Comparison of ENCODE assay signal across 8 mouse cellular contexts in the genomic region with DNA sequence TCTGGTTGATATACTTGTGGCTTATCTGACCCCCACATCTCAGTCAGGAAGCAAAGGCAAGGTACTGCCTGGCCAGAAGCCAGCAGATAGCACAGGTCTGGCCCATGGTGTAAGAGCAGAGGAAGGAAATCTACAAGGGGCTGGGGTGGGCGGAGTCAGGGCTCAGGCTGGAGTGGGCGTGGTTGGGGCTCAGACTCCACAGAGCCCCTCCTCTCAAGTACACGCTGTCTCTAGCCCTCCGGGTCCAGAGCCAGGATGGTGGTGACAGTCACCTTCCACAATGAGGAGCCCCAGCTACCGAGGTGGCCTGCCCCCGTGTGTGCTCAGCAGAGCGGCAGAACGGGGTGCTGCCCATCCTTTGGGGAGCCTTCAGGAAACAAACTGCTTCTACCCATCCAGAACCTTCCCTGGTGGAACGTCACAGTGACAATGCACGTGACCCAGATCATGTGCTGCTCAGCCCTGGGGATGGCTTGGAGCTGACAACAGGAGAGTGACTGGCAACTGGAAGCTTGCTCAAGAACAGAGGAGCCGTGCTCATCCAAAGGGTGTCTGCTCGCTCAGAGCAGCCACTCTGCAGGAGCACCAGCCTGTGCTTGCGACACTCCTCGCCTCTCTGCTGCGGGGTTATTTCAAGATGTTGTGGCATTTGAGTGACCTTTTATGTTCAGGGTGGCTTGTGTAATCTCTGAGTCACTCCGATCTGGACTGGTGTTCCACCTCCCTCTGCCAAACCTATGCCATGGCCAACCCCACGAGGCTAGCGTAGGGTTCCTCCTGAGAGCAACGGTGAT. TPM values are rescaled to one million over a fixed set of nuclear protein-coding genes. Genes with fewer than 3 reads are reported as not detected.
A peak's percentile ranks its signal among the peaks of the same experiment; 100 is the strongest.
DNase-seq lines count a peak whose midpoint lies in the region; ATAC-seq lines count a peak whose summit lies in the region.

No protein-coding gene starts in this region.

- peak overlapping the region; percentile 55 for H3K4me2 ChIP-seq in embryonic facial prominence, embryonic 15.5 days (replicated peaks)
- H3K4me2 ChIP-seq in stomach, embryonic 16.5 days (ENCODE audit: low read depth, low read length), result peak overlapping the region; percentile 50

- H3K4me1 ChIP-seq in embryonic facial prominence, embryonic 15.5 days, result peaks cover 23% of the 10 kb centered on the region
- H3K4me1 ChIP-seq in stomach, embryonic 16.5 days (ENCODE audit: control insufficient read depth, insufficient read depth, low read length), result peaks cover 41% of the 10 kb centered on the region

- no peaks in the 10 kb centered on the region for H3K36me3 ChIP-seq in embryonic facial prominence, embryonic 15.5 days
- no peaks in the 10 kb centered on the region for H3K36me3 ChIP-seq in stomach, embryonic 16.5 days (ENCODE audit: control insufficient read depth, insufficient read depth, low read length)

- H3K27me3 ChIP-seq in embryonic facial prominence, embryonic 15.5 days, result no peaks in the 10 kb centered on the region
- no peaks in the 10 kb centered on the region for H3K27me3 ChIP-seq in stomach, embryonic 16.5 days (ENCODE audit: control insufficient read depth, insufficient read depth, low read length)

- peak; percentile 37 for DNase-seq in kidney, adult 18-20 months
- no peak for DNase-seq in kidney, adult 11 months
- peak; percentile 92 for DNase-seq in ZHBTc4 (ENCODE audit: low read depth, low spot score)
- DNase-seq in heart, postnatal 10 days, result peak; percentile 74 to 81
- peak; percentile 29 to 39 for DNase-seq in left cerebral cortex, postnatal 36 days (ENCODE audit: low spot score in 2 of 2)
- DNase-seq in mesoderm, embryonic 11.5 days (ENCODE audit: low read depth, low spot score), result peak; percentile 67

- H3K9me3 ChIP-seq in embryonic facial prominence, embryonic 15.5 days (replicated peaks), result no peaks in the 10 kb centered on the region
- H3K9me3 ChIP-seq in stomach, embryonic 16.5 days (replicated peaks; ENCODE audit: control insufficient read depth, low read length), result no peaks in the 10 kb centered on the region

- peak overlapping the region; percentile 32 for H3K4me3 ChIP-seq in embryonic facial prominence, embryonic 15.5 days (replicated peaks)
- H3K4me3 ChIP-seq in stomach, embryonic 16.5 days (replicated peaks; ENCODE audit: low read length), result peak overlapping the region; percentile 2

- ATAC-seq in embryonic facial prominence, embryonic 15.5 days (ENCODE audit: insufficient number of reproducible peaks, low FRiP score, low TSS enrichment, low read depth), result peak; percentile 36
- ATAC-seq in stomach, embryonic 16.5 days (ENCODE audit: insufficient read depth, low FRiP score), result peak; percentile 81

- no peak overlapping the region for H3K9ac ChIP-seq in embryonic facial prominence, embryonic 15.5 days
- H3K9ac ChIP-seq in stomach, embryonic 16.5 days (ENCODE audit: low read length), result 0 out of 2 replicates have a peak overlapping the region, but pooled peaks have one; percentile 34

- intact Hi-C loops in heart, postnatal 10 days (cut with DNase I), result no loop called here
- intact Hi-C loops in left cerebral cortex, postnatal 36 days (cut with DNase I), result no loop called here

- 31% methylated on average over 19 of the region's 19 CpGs for WGBS in embryonic facial prominence, embryonic 15.5 days
- WGBS in stomach, embryonic 16.5 days, result 32% methylated on average over 19 of the region's 19 CpGs

- 0 out of 2 replicates have a peak overlapping the region, but pooled peaks have one; percentile 39 for H3K27ac ChIP-seq in embryonic facial prominence, embryonic 15.5 days (replicated peaks)
- 0 out of 2 replicates have a peak overlapping the region, but pooled peaks have one; percentile 8 for H3K27ac ChIP-seq in stomach, embryonic 16.5 days (ENCODE audit: low read length)

RNA-seq across cellular contexts. Expression of a gene that starts 9.3 kb away (rescaled TPM):
- 12.4 and 17.5 TPM in 2 replicates for polyA plus RNA-seq in embryonic facial prominence, embryonic 15.5 days (2015; fragmentation: Nextera tagmentation; extraction: Ambion mirVana)
- 100 to 1,000 TPM; 129 to 136 TPM for total RNA-seq in heart, postnatal 10 days (2021)
- 10 to 100 TPM; 14.3 to 25.8 TPM for total RNA-seq in left cerebral cortex, postnatal 36 days (2021)
- polyA plus RNA-seq in stomach, embryonic 16.5 days (2015; fragmentation: Nextera tagmentation; extraction: Ambion mirVana), result 2.7 and 10.3 TPM in 2 replicates

RNA-seq across cellular contexts. Expression of a gene that starts 15.4 kb away (rescaled TPM):
- 196 and 219 TPM in 2 replicates for polyA plus RNA-seq in embryonic facial prominence, embryonic 15.5 days (2015; fragmentation: Nextera tagmentation; extraction: Ambion mirVana)
- total RNA-seq in heart, postnatal 10 days (2021), result 10 to 100 TPM; 26.4 to 31.4 TPM
- 10 to 100 TPM; 17.8 to 23.0 TPM for total RNA-seq in left cerebral cortex, postnatal 36 days (2021)
- 152 and 171 TPM in 2 replicates for polyA plus RNA-seq in stomach, embryonic 16.5 days (2015; fragmentation: Nextera tagmentation; extraction: Ambion mirVana)

RNA-seq across cellular contexts. Expression of a gene that starts 40.5 kb away (rescaled TPM):
- 5.8 and 6.7 TPM in 2 replicates for polyA plus RNA-seq in embryonic facial prominence, embryonic 15.5 days (2015; fragmentation: Nextera tagmentation; extraction: Ambion mirVana)
- 10 to 100 TPM; 18.4 to 23.3 TPM for total RNA-seq in heart, postnatal 10 days (2021)
- total RNA-seq in left cerebral cortex, postnatal 36 days (2021), result 100 to 1,000 TPM; 128 to 143 TPM
- 2.9 and 3.9 TPM in 2 replicates for polyA plus RNA-seq in stomach, embryonic 16.5 days (2015; fragmentation: Nextera tagmentation; extraction: Ambion mirVana)

RNA-seq across cellular contexts. Expression of a gene that starts 45.6 kb away (rescaled TPM):
- polyA plus RNA-seq in embryonic facial prominence, embryonic 15.5 days (2015; fragmentation: Nextera tagmentation; extraction: Ambion mirVana), result 84.9 and 112 TPM in 2 replicates
- total RNA-seq in heart, postnatal 10 days (2021), result 100 to 1,000 TPM; 346 to 355 TPM
- total RNA-seq in left cerebral cortex, postnatal 36 days (2021), result 100 to 1,000 TPM; 143 to 162 TPM
- polyA plus RNA-seq in stomach, embryonic 16.5 days (2015; fragmentation: Nextera tagmentation; extraction: Ambion mirVana), result 50.7 and 52.8 TPM in 2 replicates

RNA-seq across cellular contexts. Expression of a gene that starts 49.5 kb away (rescaled TPM):
- polyA plus RNA-seq in embryonic facial prominence, embryonic 15.5 days (2015; fragmentation: Nextera tagmentation; extraction: Ambion mirVana), result 4.8 and 5.6 TPM in 2 replicates
- 1 to 10 TPM; 7.7 to 8.5 TPM for total RNA-seq in heart, postnatal 10 days (2021)
- under 1 TPM; 0.70 to 0.81 TPM for total RNA-seq in left cerebral cortex, postnatal 36 days (2021)
- polyA plus RNA-seq in stomach, embryonic 16.5 days (2015; fragmentation: Nextera tagmentation; extraction: Ambion mirVana), result 9.7 and 12.2 TPM in 2 replicates

Comparison
In these comparisons a context has a peak if more than half of its experiments do, and no peak if none do; other contexts are left out.
1. RNA of a gene that starts 9.3 kb away (total RNA-seq): 129 to 136 TPM in heart, postnatal 10 days; 14.3 to 25.8 TPM in left cerebral cortex, postnatal 36 days; every median in the first group is over 4 times any median in the second.
2. RNA of a gene that starts 40.5 kb away (total RNA-seq): 128 to 143 TPM in left cerebral cortex, postnatal 36 days; 18.4 to 23.3 TPM in heart, postnatal 10 days; every median in the first group is over 4 times any median in the second.